Mouse (Mus musculus) MEL-GATA-1-ER (cell line): Measurements from ENCODE around the gene Plb1.

Experiments
- DNase-seq: peaks from one replicate; pipeline ENCODE4 v3.0.0-alpha.2; 2012; ENCODE audit warnings: low read depth; ENCODE audit errors: extremely low read depth

Plb1 gene

GRCm38 (mm10) chr5:32392281-32392680 lies 159.8 kb downstream of the Plb1 start:
- DNase-seq: no peak

GRCm38 (mm10) chr5:32394586-32394985 lies 162.1 kb downstream of the Plb1 start:
- DNase-seq: no peak

- DNase-seq: no peak
These were observed 162.8 kb downstream of the Plb1 start for GRCm38 (mm10) chr5:32395101-32395892.

- DNase-seq: no peak
These were observed 165.2 kb downstream of the Plb1 start for GRCm38 (mm10) chr5:32397719-32398118.

- no peak for DNase-seq
These were observed 168.4 kb downstream of the Plb1 start for GRCm38 (mm10) chr5:32400926-32401325.

GRCm38 (mm10) chr5:32403082-32403953 lies 170.8 kb downstream of the Plb1 start:
- DNase-seq: no peak

- DNase-seq: no peak
These were observed 172.8 kb downstream of the Plb1 start for GRCm38 (mm10) chr5:32405199-32405855.

- no peak for DNase-seq
These were observed 176.3 kb downstream of the Plb1 start for GRCm38 (mm10) chr5:32408771-32409170.

GRCm38 (mm10) chr5:32409747-32410146 lies 177.2 kb downstream of the Plb1 start:
- no peak for DNase-seq

GRCm38 (mm10) chr5:32410954-32411688 lies 178.6 kb downstream of the Plb1 start:
- DNase-seq: peak; percentile 47

GRCm38 (mm10) chr5:32412186-32412950 lies 179.9 kb downstream of the Plb1 start:
- DNase-seq: no peak

- DNase-seq: no peak
These were observed 180.6 kb downstream of the Plb1 start for GRCm38 (mm10) chr5:32413083-32413482.

- no peak for DNase-seq
These were observed 181.1 kb downstream of the Plb1 start for GRCm38 (mm10) chr5:32413569-32413968.

GRCm38 (mm10) chr5:32414461-32414985 lies 182.0 kb downstream of the Plb1 start:
- DNase-seq: no peak

GRCm38 (mm10) chr5:32415554-32415953 lies 183.0 kb downstream of the Plb1 start:
- DNase-seq: no peak
